Mouse (Mus musculus): ENCODE data around the gene Slc25a21.
A peak's percentile ranks its signal among the peaks of the same experiment; 100 is the strongest.

The Slc25a21 gene

GRCm38 (mm10) chr12:57185475-57185874, 11.8 kb downstream of the Slc25a21 start:
- peak in 1 of 2 experiments; percentile 39 for DNase-seq (ENCODE audit: inconsistent age in 2 of 2, low spot score in 1 of 2)

GRCm38 (mm10) chr12:57184401-57185147, 12.7 kb downstream of the Slc25a21 start:
- DNase-seq (ENCODE audit: inconsistent age in 2 of 2, low spot score in 1 of 2) = no peak

GRCm38 (mm10) chr12:57179465-57180188, 17.6 kb downstream of the Slc25a21 start:
- peak in 1 of 2 experiments; percentile 27 for DNase-seq (ENCODE audit: inconsistent age in 2 of 2, low spot score in 1 of 2)

GRCm38 (mm10) chr12:57178818-57179217, 18.5 kb downstream of the Slc25a21 start:
- no peak for DNase-seq (ENCODE audit: inconsistent age in 2 of 2, low spot score in 1 of 2)

GRCm38 (mm10) chr12:57163294-57163693, 34.0 kb downstream of the Slc25a21 start:
- no peak for DNase-seq (ENCODE audit: inconsistent age in 2 of 2, low spot score in 1 of 2)

- no peak for DNase-seq (ENCODE audit: inconsistent age in 2 of 2, low spot score in 1 of 2)
Measured at GRCm38 (mm10) chr12:57162840-57163239, 34.4 kb downstream of the Slc25a21 start.

GRCm38 (mm10) chr12:57159904-57160303, 37.4 kb downstream of the Slc25a21 start:
- no peak for DNase-seq (ENCODE audit: inconsistent age in 2 of 2, low spot score in 1 of 2)

- DNase-seq (ENCODE audit: inconsistent age in 2 of 2, low spot score in 1 of 2) = no peak
Measured at GRCm38 (mm10) chr12:57158266-57158665, 39.0 kb downstream of the Slc25a21 start.

- no peak for DNase-seq (ENCODE audit: inconsistent age in 2 of 2, low spot score in 1 of 2)
Measured at GRCm38 (mm10) chr12:57138937-57139336, 58.3 kb downstream of the Slc25a21 start.

- no peak for DNase-seq (ENCODE audit: inconsistent age in 2 of 2, low spot score in 1 of 2)
Measured at GRCm38 (mm10) chr12:57137809-57138208, 59.5 kb downstream of the Slc25a21 start.

- DNase-seq (ENCODE audit: inconsistent age in 2 of 2, low spot score in 1 of 2) = no peak
Measured at GRCm38 (mm10) chr12:57118602-57119001, 78.7 kb downstream of the Slc25a21 start.

- no peak for DNase-seq (ENCODE audit: inconsistent age in 2 of 2, low spot score in 1 of 2)
Measured at GRCm38 (mm10) chr12:57115516-57115915, 81.8 kb downstream of the Slc25a21 start.

- no peak for DNase-seq (ENCODE audit: inconsistent age in 2 of 2, low spot score in 1 of 2)
Measured at GRCm38 (mm10) chr12:57109363-57109762, 87.9 kb downstream of the Slc25a21 start.

- no peak for DNase-seq (ENCODE audit: inconsistent age in 2 of 2, low spot score in 1 of 2)
Measured at GRCm38 (mm10) chr12:57102322-57102721, 95.0 kb downstream of the Slc25a21 start.

- DNase-seq (ENCODE audit: inconsistent age in 2 of 2, low spot score in 1 of 2) = no peak
Measured at GRCm38 (mm10) chr12:57100549-57100948, 96.7 kb downstream of the Slc25a21 start.

- DNase-seq (ENCODE audit: inconsistent age in 2 of 2, low spot score in 1 of 2) = no peak
Measured at GRCm38 (mm10) chr12:57099066-57099465, 98.2 kb downstream of the Slc25a21 start.

- no peak for DNase-seq (ENCODE audit: inconsistent age in 2 of 2, low spot score in 1 of 2)
Measured at GRCm38 (mm10) chr12:57098371-57098770, 98.9 kb downstream of the Slc25a21 start.

GRCm38 (mm10) chr12:57093107-57093506, 104.2 kb downstream of the Slc25a21 start:
- no peak for DNase-seq (ENCODE audit: inconsistent age in 2 of 2, low spot score in 1 of 2)

- DNase-seq (ENCODE audit: inconsistent age in 2 of 2, low spot score in 1 of 2) = no peak
Measured at GRCm38 (mm10) chr12:57084519-57084918, 112.8 kb downstream of the Slc25a21 start.

- DNase-seq (ENCODE audit: inconsistent age in 2 of 2, low spot score in 1 of 2) = no peak
Measured at GRCm38 (mm10) chr12:57083533-57083932, 113.7 kb downstream of the Slc25a21 start.

GRCm38 (mm10) chr12:57076606-57077005, 120.7 kb downstream of the Slc25a21 start:
- no peak for DNase-seq (ENCODE audit: inconsistent age in 2 of 2, low spot score in 1 of 2)

- no peak for DNase-seq (ENCODE audit: inconsistent age in 2 of 2, low spot score in 1 of 2)
Measured at GRCm38 (mm10) chr12:57072616-57073015, 124.7 kb downstream of the Slc25a21 start.

All from adrenal gland, adult (tissue).